Mouse (Mus musculus): ENCODE measurements around the gene Hbp1. TPM values are rescaled to one million over a fixed set of nuclear protein-coding genes. Genes with fewer than 3 reads are reported as not detected.

Hbp1 gene
- polyA plus RNA-seq, 1 experiment from 2014 or later: 47.3 TPM

DNA sequence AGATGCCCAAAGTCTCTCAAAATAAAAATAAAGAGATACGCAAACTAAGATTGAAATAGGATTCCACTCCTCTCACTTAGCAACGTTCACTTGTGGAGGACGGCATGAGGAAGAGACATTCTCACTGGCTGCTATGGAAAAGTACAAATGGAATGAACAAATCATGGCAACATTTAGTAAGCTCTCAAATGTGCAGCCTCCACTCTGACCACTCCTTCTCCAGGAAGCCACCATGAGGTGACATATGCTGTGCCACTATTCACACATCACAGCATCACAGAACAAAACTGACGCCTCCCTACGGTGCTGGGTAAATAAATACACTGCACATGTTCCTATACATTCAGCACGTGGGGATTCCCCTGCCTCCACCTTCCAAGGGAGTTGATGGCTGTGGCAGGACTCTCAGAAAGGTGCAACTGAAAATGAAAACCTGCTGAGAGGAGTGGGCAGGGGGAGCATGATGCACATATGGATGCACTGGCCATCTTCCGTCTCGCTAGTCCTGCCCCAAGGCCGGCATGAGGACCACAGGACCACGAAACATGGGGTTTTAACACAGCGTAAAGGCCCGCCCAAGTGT lies 27.4 kb upstream of the Hbp1 start:
- H3K27ac ChIP-seq (ENCODE audit: low read depth): no peak overlapping the region
- H3K4me2 ChIP-seq (ENCODE audit: low read depth, low read length): no peak overlapping the region
- peaks cover 9% of the 10 kb centered on the region for H3K4me1 ChIP-seq (ENCODE audit: insufficient read depth)
- ATAC-seq (no peak), DNase-seq (no peak)
- TF ChIP-seq CTCF (IDR thresholded peaks at IDR 0.05; ENCODE audit: low read depth) (no peak), EP300 (IDR thresholded peaks at IDR 0.05; ENCODE audit: low read depth) (no peak)
- H3K4me3 ChIP-seq (ENCODE audit: low read depth, low read length): no peak overlapping the region
- H3K36me3 ChIP-seq (replicated peaks; ENCODE audit: insufficient read depth, low read length): peaks cover 4% of the 10 kb centered on the region; the same call in 1 of the 2 replicates
- WGBS (ENCODE audit: insufficient replicate concordance): 81% methylated on average over 12 of the region's 12 CpGs
- H3K27me3 ChIP-seq (ENCODE audit: insufficient read depth, low read length): no peaks in the 10 kb centered on the region
- no peak overlapping the region for H3K9ac ChIP-seq (replicated peaks)
- H3K9me3 ChIP-seq (ENCODE audit: low read length): no peaks in the 10 kb centered on the region

DNA sequence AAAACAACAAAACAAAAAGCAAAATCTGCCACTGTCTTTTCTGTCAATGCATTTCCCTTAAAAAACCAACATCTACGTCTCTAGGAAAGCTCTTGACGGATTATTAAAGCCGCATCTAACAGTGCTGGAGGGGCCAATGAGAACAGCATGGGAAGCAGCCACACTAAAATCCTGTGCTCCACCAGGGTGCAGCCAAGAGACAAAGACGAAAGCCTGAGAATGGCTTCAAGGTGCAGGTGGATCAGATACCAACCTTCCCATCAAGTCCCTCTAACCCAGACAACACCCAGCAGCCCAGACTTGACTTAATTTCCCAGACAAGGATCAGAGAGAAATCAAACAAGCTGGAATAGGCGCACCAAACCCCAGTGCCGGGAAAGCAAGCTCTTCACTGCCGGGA lies 26.2 kb upstream of the Hbp1 start:
- no peak for ATAC-seq
- 54% methylated on average over 7 of the region's 7 CpGs for WGBS (ENCODE audit: insufficient replicate concordance)
- peak; percentile 34 for DNase-seq
- Histone ChIP-seq H3K27me3 (ENCODE audit: insufficient read depth, low read length) (no peaks in the 10 kb centered on the region), H3K4me1 (ENCODE audit: insufficient read depth) (peaks cover 11% of the 10 kb centered on the region), H3K36me3 (replicated peaks; ENCODE audit: insufficient read depth, low read length) (0 out of 2 replicates have a peak, but pooled peaks cover 1% of the 10 kb centered on the region), H3K4me2 (ENCODE audit: low read depth, low read length) (no peak overlapping the region), H3K9me3 (ENCODE audit: low read length) (no peaks in the 10 kb centered on the region), H3K27ac (ENCODE audit: low read depth) (no peak overlapping the region), H3K4me3 (ENCODE audit: low read depth, low read length) (no peak overlapping the region), H3K9ac (replicated peaks) (no peak overlapping the region)
- TF ChIP-seq EP300 (IDR thresholded peaks at IDR 0.05; ENCODE audit: low read depth) (no peak), CTCF (IDR thresholded peaks at IDR 0.05; ENCODE audit: low read depth) (peak; percentile 60)

DNA sequence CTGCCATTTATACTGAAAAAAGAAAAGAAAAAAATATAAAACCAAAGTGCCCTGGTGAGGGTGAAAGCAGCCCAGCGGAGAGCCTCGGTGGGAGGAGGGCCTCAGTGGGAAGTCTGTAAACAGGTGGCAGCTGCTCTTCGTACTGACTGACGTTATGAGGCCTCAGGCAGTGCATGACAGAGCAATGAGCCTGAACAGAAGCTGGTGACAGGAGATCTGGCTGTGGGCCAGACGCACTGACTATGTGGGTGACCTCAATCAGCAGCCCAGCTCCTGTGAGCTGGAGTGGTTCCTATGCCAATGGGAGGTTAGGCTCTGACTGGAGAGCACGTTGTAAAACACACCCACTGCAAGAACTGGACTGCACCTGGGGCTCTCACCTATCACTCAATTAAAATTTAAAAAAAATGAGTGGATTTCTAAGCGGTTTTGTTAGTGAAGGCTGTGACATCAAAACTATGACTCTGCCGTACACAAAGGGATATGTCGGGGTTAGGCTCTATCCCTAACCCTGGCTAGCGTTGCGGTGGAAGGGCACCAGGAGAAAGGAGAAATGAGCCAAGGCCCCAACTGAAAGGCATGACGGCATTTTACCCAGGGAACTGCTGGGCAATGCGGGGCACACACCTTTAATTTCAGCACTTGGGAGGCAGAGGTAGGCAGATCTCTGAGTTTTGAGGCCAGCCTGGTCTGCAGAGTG lies 23.3 kb upstream of the Hbp1 start:
- Histone ChIP-seq H3K4me3 (ENCODE audit: low read depth, low read length) (no peak overlapping the region), H3K27me3 (ENCODE audit: insufficient read depth, low read length) (no peaks in the 10 kb centered on the region), H3K4me1 (ENCODE audit: insufficient read depth) (peaks cover 11% of the 10 kb centered on the region), H3K36me3 (replicated peaks; ENCODE audit: insufficient read depth, low read length) (0 out of 2 replicates have a peak, but pooled peaks cover 3% of the 10 kb centered on the region), H3K4me2 (ENCODE audit: low read depth, low read length) (peak overlapping the region; percentile 40; the same call in 1 of the 2 replicates), H3K9ac (replicated peaks) (peak overlapping the region; percentile 31), H3K9me3 (ENCODE audit: low read length) (no peaks in the 10 kb centered on the region), H3K27ac (ENCODE audit: low read depth) (peak overlapping the region; percentile 96)
- WGBS (ENCODE audit: insufficient replicate concordance): 44% methylated on average over 13 of the region's 13 CpGs
- DNase-seq: peak; percentile 94
- ATAC-seq: peak; percentile 99
- TF ChIP-seq EP300 (IDR thresholded peaks at IDR 0.05; ENCODE audit: low read depth): peak; percentile 96
- no peak for TF ChIP-seq CTCF (IDR thresholded peaks at IDR 0.05; ENCODE audit: low read depth)

DNA sequence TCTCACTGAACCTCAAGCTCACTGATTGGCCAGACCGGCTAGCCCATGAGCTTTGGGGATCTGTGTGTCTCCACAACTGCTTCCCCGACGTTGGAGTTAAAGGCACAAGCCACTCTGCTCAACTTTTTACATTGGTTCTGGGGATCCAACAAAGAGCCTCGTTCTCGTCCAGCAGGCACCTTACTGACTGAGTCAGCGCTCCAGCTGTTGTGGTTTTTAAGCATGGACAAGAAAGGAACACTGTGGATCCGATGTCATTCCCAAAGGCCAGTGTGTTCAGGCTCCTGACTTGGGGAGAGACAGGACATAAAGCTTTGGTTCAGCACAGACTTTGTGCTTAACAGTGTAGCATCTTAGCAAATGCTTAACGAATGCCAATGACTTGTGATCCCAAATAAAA lies 21.2 kb upstream of the Hbp1 start:
- no peak overlapping the region for H3K9ac ChIP-seq (replicated peaks)
- H3K27me3 ChIP-seq (ENCODE audit: insufficient read depth, low read length): no peaks in the 10 kb centered on the region
- H3K4me1 ChIP-seq (ENCODE audit: insufficient read depth): peaks cover 11% of the 10 kb centered on the region
- H3K4me3 ChIP-seq (ENCODE audit: low read depth, low read length): no peak overlapping the region
- TF ChIP-seq EP300 (IDR thresholded peaks at IDR 0.05; ENCODE audit: low read depth) (no peak), CTCF (IDR thresholded peaks at IDR 0.05; ENCODE audit: low read depth) (no peak)
- no peak overlapping the region for H3K4me2 ChIP-seq (ENCODE audit: low read depth, low read length)
- WGBS (ENCODE audit: insufficient replicate concordance): 89% methylated on average over 8 of the region's 8 CpGs
- ATAC-seq (no peak), DNase-seq (no peak)
- H3K36me3 ChIP-seq (replicated peaks; ENCODE audit: insufficient read depth, low read length): peaks cover 5% of the 10 kb centered on the region; the same call in 1 of the 2 replicates
- no peaks in the 10 kb centered on the region for H3K9me3 ChIP-seq (ENCODE audit: low read length)
- no peak overlapping the region for H3K27ac ChIP-seq (ENCODE audit: low read depth)

DNA sequence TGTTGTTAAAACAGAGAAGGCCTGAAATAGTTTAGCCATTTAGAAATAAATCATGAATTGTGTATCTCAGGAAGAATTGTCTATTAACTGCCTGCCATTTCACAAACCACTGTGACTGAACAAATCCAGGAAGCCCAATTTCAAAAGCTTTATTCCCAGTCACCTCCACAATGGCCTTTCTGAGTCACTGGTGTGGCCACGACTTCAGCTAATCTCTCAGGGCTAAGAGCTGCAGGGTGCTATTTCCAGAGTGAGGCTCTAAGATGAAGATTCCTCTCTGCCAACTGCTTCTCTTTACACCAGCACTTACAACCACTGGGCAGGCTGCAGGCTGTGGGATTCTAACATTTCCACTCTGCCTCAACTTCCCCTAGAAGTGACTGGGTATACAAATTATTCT lies 18.8 kb upstream of the Hbp1 start:
- WGBS (ENCODE audit: insufficient replicate concordance): 36% methylated on average over 1 of the region's 1 CpGs
- DNase-seq: no peak
- H3K4me3 ChIP-seq (ENCODE audit: low read depth, low read length): no peak overlapping the region
- no peaks in the 10 kb centered on the region for H3K27me3 ChIP-seq (ENCODE audit: insufficient read depth, low read length)
- H3K9ac ChIP-seq (replicated peaks): no peak overlapping the region
- no peak for ATAC-seq
- H3K9me3 ChIP-seq (ENCODE audit: low read length): no peaks in the 10 kb centered on the region
- H3K4me1 ChIP-seq (ENCODE audit: insufficient read depth): peaks cover 22% of the 10 kb centered on the region
- peaks cover 11% of the 10 kb centered on the region for H3K36me3 ChIP-seq (replicated peaks; ENCODE audit: insufficient read depth, low read length)
- H3K4me2 ChIP-seq (ENCODE audit: low read depth, low read length): no peak overlapping the region
- no peak overlapping the region for H3K27ac ChIP-seq (ENCODE audit: low read depth)
- no peak for TF ChIP-seq EP300 (IDR thresholded peaks at IDR 0.05; ENCODE audit: low read depth)
- no peak for TF ChIP-seq CTCF (IDR thresholded peaks at IDR 0.05; ENCODE audit: low read depth)

DNA sequence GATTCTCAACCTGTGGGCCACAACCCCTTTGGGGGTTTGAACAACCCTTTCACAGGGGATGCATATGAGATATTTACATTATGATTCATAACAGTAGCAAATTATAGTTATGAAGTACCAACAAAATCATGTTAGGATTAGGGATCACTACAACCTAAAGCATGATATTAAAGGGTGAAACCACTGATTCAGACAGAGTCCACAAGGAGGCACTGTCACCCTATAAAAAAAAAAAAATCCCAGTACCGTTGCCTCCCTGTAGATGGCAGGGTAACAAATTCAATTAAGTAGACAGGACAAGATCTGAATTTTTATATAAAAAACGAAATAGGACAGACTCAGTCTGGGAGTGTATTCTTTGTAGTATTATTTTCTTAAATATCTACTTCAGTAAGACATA lies 17.2 kb upstream of the Hbp1 start:
- no peak overlapping the region for H3K4me2 ChIP-seq (ENCODE audit: low read depth, low read length)
- no peak overlapping the region for H3K4me3 ChIP-seq (ENCODE audit: low read depth, low read length)
- H3K27me3 ChIP-seq (ENCODE audit: insufficient read depth, low read length): no peaks in the 10 kb centered on the region
- H3K9ac ChIP-seq (replicated peaks): no peak overlapping the region
- peaks cover 11% of the 10 kb centered on the region for H3K4me1 ChIP-seq (ENCODE audit: insufficient read depth)
- peaks cover 14% of the 10 kb centered on the region for H3K36me3 ChIP-seq (replicated peaks; ENCODE audit: insufficient read depth, low read length)
- H3K9me3 ChIP-seq (ENCODE audit: low read length): no peaks in the 10 kb centered on the region
- 3% methylated on average over 2 of the region's 2 CpGs for WGBS (ENCODE audit: insufficient replicate concordance)
- peak; percentile 79; the same call in 1 of the 2 replicates for TF ChIP-seq EP300 (IDR thresholded peaks at IDR 0.05; ENCODE audit: low read depth)
- peak; percentile 99 for TF ChIP-seq CTCF (IDR thresholded peaks at IDR 0.05; ENCODE audit: low read depth)
- peak; percentile 55 for DNase-seq
- ATAC-seq: peak; percentile 51
- peak overlapping the region; percentile 81; the same call in 1 of the 2 replicates for H3K27ac ChIP-seq (ENCODE audit: low read depth)

Measured in liver, postnatal 0 days (tissue).